Mouse (Mus musculus): ENCODE data around the gene Ms4a1.

DNA sequence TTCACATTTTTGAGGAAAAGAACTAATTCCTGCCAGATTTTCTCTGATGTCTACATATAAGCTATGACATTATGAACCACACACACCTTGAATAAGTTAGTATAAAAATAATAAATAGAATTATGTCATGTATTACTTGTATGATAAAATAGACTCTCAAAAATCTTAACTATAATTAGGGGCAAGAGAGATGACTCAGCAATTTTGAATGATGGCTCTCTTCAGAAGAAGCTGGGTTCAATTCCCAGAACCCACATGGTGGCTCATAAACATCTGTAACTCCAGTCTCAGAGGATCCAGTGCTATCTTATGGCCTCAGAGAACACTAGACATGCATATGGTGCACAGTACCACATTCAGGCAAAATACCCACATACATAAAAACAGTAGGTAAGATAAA is 42.8 kb upstream of the Ms4a1 start:
- TF ChIP-seq CTCF (IDR thresholded peaks at IDR 0.05; ENCODE audit: low read depth, low read length) (no peak), GATA1 (IDR thresholded peaks at IDR 0.05; ENCODE audit: borderline replicate concordance, low read length) (no peak)

Data from G1E (cell line).